Mouse (Mus musculus) myocyte (in vitro differentiated cells): ENCODE measurements at regions not wholly inside any gene's neighbourhood (a gene's known extent, or its start where the extent isn't known, plus 50 kb on each side); places are given as distances from the start of the nearest gene placed in this dataset.
A peak's percentile ranks its signal among the peaks of the same experiment; 100 is the strongest.

Source experiments
- H3K27me3 ChIP-seq: one replicate; pipeline ENCODE4 v1.6.1; 2011; ENCODE audit not compliant: control insufficient read depth, insufficient read depth, insufficient read length
- H3K36me3 ChIP-seq: one replicate; pipeline ENCODE4 v1.6.1; 2011; ENCODE audit not compliant: control insufficient read depth, insufficient read depth
- H3K4me2 ChIP-seq: one replicate; pipeline ENCODE4 v1.6.1; 2011; ENCODE audit warnings: low read depth, control low read depth
- H3K4me3 ChIP-seq: one replicate; pipeline ENCODE4 v1.5.1; 2011; ENCODE audit warnings: mild to moderate bottlenecking, control low read depth, moderate library complexity
- H3K79me2 ChIP-seq: one replicate; pipeline ENCODE4 v1.6.1; 2011; ENCODE audit not compliant: control insufficient read depth, insufficient read depth
- H3ac ChIP-seq: one replicate; pipeline ENCODE4 v1.6.1; 2011; ENCODE audit not compliant: control insufficient read depth, insufficient read length
- CEBPB ChIP-seq: IDR thresholded peaks from 2 replicates; pipeline ENCODE4 v1.6.1; 2011; ENCODE audit warnings: mild to moderate bottlenecking, moderate library complexity; ENCODE audit not compliant: poor library complexity, insufficient read depth, severe bottlenecking
- E2F4 ChIP-seq: IDR thresholded peaks from one replicate; pipeline ENCODE4 v1.6.1; 2011; ENCODE audit warnings: mild to moderate bottlenecking, control low read depth, moderate library complexity; ENCODE audit not compliant: insufficient read depth
- MAX ChIP-seq: IDR thresholded peaks from one replicate; pipeline ENCODE4 v1.6.1; 2011; ENCODE audit warnings: low read depth, mild to moderate bottlenecking, control low read depth
- MYOD1 ChIP-seq, 3 experiments: IDR thresholded peaks; one replicate each; pipeline ENCODE4 v1.6.1; 2011; ENCODE audit warnings: control low read depth in 2 of 3, low read depth in 2 of 3, mild to moderate bottlenecking in 2 of 3, moderate library complexity in 1 of 3; ENCODE audit not compliant: insufficient read length in 2 of 3, control insufficient read depth in 1 of 3
- MYOG ChIP-seq, 3 experiments: IDR thresholded peaks; one replicate each; pipeline ENCODE4 v1.6.1; 2011; ENCODE audit warnings: control low read depth in 2 of 3, low read depth in 2 of 3, mild to moderate bottlenecking in 2 of 3; ENCODE audit not compliant: insufficient read length in 2 of 3, control insufficient read depth in 1 of 3, insufficient read depth in 1 of 3
- POLR2A ChIP-seq: IDR thresholded peaks from one replicate; pipeline ENCODE4 v1.6.1; 2011; ENCODE audit warnings: low read depth, mild to moderate bottlenecking, control low read depth, moderate library complexity; ENCODE audit not compliant: insufficient read length
- POLR2AphosphoS2 ChIP-seq: IDR thresholded peaks from one replicate; pipeline ENCODE4 v1.6.1; 2011; ENCODE audit warnings: low read depth, control low read depth; ENCODE audit not compliant: insufficient read length
- REST ChIP-seq: IDR thresholded peaks from one replicate; pipeline ENCODE4 v1.6.1; 2011; ENCODE audit warnings: mild to moderate bottlenecking, control low read depth, moderate library complexity; ENCODE audit not compliant: insufficient read depth, insufficient read length
- SRF ChIP-seq: IDR thresholded peaks from one replicate; pipeline ENCODE4 v1.6.1; 2011; ENCODE audit warnings: low read depth; ENCODE audit not compliant: control insufficient read depth, insufficient read length
- TCF12 ChIP-seq: IDR thresholded peaks from one replicate; pipeline ENCODE4 v1.6.1; 2011; ENCODE audit warnings: mild to moderate bottlenecking, control low read depth; ENCODE audit not compliant: poor library complexity, insufficient read depth, severe bottlenecking
- TCF3 ChIP-seq: IDR thresholded peaks from one replicate; pipeline ENCODE4 v1.6.1; 2011; ENCODE audit warnings: low read depth, control low read depth; ENCODE audit not compliant: insufficient read length
- USF1 ChIP-seq: IDR thresholded peaks from one replicate; pipeline ENCODE4 v1.6.1; 2011; ENCODE audit warnings: low read depth, mild to moderate bottlenecking, control low read depth, moderate library complexity

DNA sequence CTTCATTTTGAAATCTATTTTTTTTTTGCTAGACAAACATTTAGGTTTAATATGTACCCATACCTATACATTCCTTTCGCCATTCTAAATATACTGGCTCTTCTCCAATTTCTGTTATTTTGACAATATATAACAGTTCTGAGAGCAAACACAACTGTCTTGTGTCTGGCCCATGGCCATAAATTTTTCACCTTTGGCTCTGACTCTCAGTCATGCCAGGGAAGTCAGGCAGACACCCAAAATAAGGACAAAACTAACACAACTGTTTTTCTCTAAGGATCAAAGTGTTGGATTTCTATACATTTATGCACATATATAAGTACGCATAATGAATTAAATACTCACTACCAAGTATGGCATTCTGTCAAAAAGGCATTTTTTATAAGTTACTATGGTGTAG, 331.3 kb downstream of the Gja1 start:
- Histone ChIP-seq H3K4me2 (no peak overlapping the region), H3K4me3 (no peak overlapping the region), H3K79me2 (no peaks in the 10 kb centered on the region), H3K27me3 (no peaks in the 10 kb centered on the region), H3K36me3 (no peaks in the 10 kb centered on the region), H3ac (no peak overlapping the region)
- TF ChIP-seq REST (no peak), TCF12 (no peak), MYOD1 (IDR thresholded peaks at IDR 0.05; ENCODE audit: control insufficient read depth in 1 of 3, insufficient read length in 2 of 3, low read depth in 2 of 3) (no peak), MYOG (IDR thresholded peaks at IDR 0.05; ENCODE audit: control insufficient read depth in 1 of 3, insufficient read depth in 1 of 3, insufficient read length in 2 of 3, low read depth in 2 of 3) (no peak), POLR2AphosphoS2 (no peak), SRF (no peak), USF1 (no peak), POLR2A (no peak), MAX (no peak), E2F4 (no peak), TCF3 (no peak), CEBPB (no peak)

DNA sequence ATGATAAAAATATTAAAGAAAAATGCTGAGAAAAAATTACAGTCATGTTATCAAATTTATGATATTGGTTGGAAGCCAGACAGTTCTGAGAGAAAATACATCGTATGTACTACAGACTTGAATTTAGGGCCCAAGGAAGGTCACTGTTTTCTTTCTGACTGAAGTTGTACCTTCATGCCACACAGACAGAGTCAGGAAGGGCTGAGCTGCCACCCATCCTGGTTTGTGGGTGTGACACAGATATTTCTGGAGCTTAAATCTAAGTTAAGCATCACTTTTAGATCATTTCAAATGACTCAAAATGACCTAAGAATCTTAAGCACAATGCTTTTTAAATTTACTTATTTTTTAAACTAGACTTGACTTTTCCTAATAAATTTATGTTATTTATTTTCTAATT, 331.8 kb downstream of the Gja1 start:
- Histone ChIP-seq H3K4me2 (no peak overlapping the region), H3K4me3 (no peak overlapping the region), H3ac (no peak overlapping the region), H3K36me3 (no peaks in the 10 kb centered on the region), H3K79me2 (no peaks in the 10 kb centered on the region), H3K27me3 (no peaks in the 10 kb centered on the region)
- TF ChIP-seq USF1 (no peak), TCF12 (no peak)

DNA sequence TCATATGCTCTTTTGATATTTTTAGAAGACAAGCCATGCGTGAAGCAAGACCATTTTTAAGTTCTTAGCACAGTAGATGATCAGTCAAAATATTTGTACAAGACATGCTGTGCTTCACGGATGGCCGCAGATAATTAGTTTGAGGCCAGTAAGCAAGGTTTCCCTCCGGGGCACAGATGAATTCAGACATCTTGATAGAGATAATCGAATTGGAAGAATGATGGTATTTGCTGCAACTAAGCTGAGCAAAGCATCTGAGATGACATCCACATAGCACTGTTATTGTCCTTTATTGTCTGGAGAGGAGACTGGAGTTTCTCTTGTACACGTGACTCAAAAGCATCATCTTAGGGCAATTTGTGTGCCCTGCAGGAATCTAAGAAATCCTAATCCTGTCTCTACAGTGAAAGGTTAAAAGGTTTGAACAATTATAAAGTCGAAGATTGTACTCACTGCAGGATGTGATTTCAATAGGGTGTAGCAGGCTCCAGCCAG, 335.5 kb downstream of the Gja1 start:
- Histone ChIP-seq H3K4me3 (no peak overlapping the region), H3K79me2 (no peaks in the 10 kb centered on the region), H3K36me3 (no peaks in the 10 kb centered on the region), H3ac (no peak overlapping the region), H3K27me3 (no peaks in the 10 kb centered on the region), H3K4me2 (no peak overlapping the region)
- no peak for TF ChIP-seq POLR2AphosphoS2
- TF ChIP-seq TCF3: no peak
- TF ChIP-seq REST: no peak

DNA sequence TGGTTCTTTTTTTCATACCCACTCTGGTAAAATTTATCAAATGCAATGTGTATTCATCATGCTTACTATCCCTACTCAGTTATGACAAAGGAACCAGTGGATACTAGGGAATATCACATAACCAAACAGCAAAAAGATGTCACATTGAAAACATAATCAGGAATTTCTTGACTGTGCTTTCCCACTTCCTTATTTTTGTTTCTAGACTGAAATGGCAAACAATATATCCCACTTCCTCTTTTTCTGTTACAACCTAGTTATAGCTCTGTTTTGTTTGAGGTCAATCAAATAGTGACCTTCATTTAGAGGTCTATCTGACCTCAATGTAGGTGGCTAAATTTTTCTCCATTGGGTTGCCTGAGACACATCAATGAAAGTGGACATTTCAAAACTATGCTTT, 359.9 kb downstream of the Gja1 start:
- Histone ChIP-seq H3K4me3 (no peak overlapping the region), H3K79me2 (no peaks in the 10 kb centered on the region), H3K4me2 (no peak overlapping the region), H3K27me3 (no peaks in the 10 kb centered on the region), H3ac (no peak overlapping the region), H3K36me3 (no peaks in the 10 kb centered on the region)
- TF ChIP-seq POLR2A: no peak
- TF ChIP-seq TCF12: no peak

DNA sequence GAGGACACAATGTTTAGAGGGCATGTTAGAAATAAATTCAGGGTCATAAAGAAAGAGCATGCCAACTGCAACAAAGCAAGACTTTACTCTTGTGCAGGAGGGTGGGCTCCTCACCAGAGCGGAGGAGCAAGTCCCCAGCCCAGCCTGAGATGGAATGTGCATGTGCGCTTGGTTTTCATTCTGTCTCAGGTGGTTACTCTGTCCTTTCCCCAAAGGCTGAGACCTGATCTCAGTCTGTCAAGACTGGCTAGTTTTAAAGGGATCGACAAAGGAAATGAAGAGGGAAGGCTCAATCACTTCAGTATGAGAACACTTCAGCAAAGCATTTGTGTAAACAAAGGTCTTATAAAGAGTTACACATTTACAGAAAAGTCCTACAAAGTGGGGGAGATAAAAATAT, 362.5 kb downstream of the Gja1 start:
- Histone ChIP-seq H3K27me3 (no peaks in the 10 kb centered on the region), H3K36me3 (no peaks in the 10 kb centered on the region), H3ac (no peak overlapping the region), H3K79me2 (no peaks in the 10 kb centered on the region), H3K4me3 (no peak overlapping the region), H3K4me2 (no peak overlapping the region)
- TF ChIP-seq E2F4 (no peak), SRF (no peak), TCF3 (no peak), POLR2A (no peak), MYOG (IDR thresholded peaks at IDR 0.05; ENCODE audit: control insufficient read depth in 1 of 3, insufficient read depth in 1 of 3, insufficient read length in 2 of 3, low read depth in 2 of 3) (no peak), USF1 (no peak), MYOD1 (IDR thresholded peaks at IDR 0.05; ENCODE audit: control insufficient read depth in 1 of 3, insufficient read length in 2 of 3, low read depth in 2 of 3) (no peak), POLR2AphosphoS2 (no peak), REST (no peak)

DNA sequence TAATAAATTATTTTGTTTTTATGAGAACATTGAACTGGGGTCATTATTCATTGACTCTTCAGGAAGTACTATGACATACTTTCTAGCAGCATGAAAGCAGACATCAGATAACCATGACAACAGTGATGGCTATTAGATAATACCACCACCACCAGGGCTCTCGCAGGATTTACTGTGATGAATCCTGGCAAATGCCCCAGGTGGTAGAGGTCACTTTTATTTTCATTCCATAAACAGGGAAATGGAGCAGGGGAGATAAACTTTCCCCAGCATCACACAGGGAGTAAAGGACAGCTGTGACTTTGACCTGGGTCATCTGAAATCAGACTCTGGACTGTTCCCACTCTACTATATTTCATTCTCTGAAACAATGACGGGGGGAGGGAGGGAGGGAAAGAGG, 375.0 kb downstream of the Gja1 start:
- no peaks in the 10 kb centered on the region for H3K36me3 ChIP-seq
- H3ac ChIP-seq: no peak overlapping the region
- no peak for TF ChIP-seq POLR2AphosphoS2
- TF ChIP-seq POLR2A: no peak
- peak in 1 of 3 experiments; percentile 20 for TF ChIP-seq MYOD1 (IDR thresholded peaks at IDR 0.05; ENCODE audit: control insufficient read depth in 1 of 3, insufficient read length in 2 of 3, low read depth in 2 of 3)
- no peaks in the 10 kb centered on the region for H3K27me3 ChIP-seq
- H3K4me2 ChIP-seq: no peak overlapping the region
- no peaks in the 10 kb centered on the region for H3K79me2 ChIP-seq
- no peak overlapping the region for H3K4me3 ChIP-seq
